Mouse (Mus musculus) heart, adult 2 months (tissue): ENCODE data around the gene Reep1. TPM values are rescaled to one million over a fixed set of nuclear protein-coding genes. Genes with fewer than 3 reads are reported as not detected.

ENCODE experiments used
- DNase-seq, 2 experiments: peaks; one replicate each; pipeline ENCODE4 v3.0.0; 2021
- H3K27ac ChIP-seq: fragments of 200-600 bp; 2 replicates; pipeline ENCODE4 v1.8.1; 2022
- H3K27me3 ChIP-seq: fragments of 200-500 bp; 2 replicates; pipeline ENCODE4 v1.6.1; 2012; ENCODE audit warnings: mild to moderate bottlenecking, low read length, inconsistent platforms, mixed read lengths; ENCODE audit not compliant: control insufficient read depth, insufficient read depth
- H3K36me3 ChIP-seq: fragments of 200-500 bp; 2 replicates; pipeline ENCODE4 v1.6.1; 2012; ENCODE audit warnings: low read length, inconsistent platforms; ENCODE audit not compliant: control insufficient read depth, insufficient read depth
- H3K4me1 ChIP-seq: fragments of 200-500 bp; 2 replicates; pipeline ENCODE4 v1.6.1; 2011; ENCODE audit warnings: low read length; ENCODE audit not compliant: control insufficient read depth, insufficient read depth
- H3K4me3 ChIP-seq: fragments of 200-600 bp; 2 replicates; pipeline ENCODE4 v1.8.1; 2022
- H3K79me2 ChIP-seq: fragments of 200-500 bp; replicated peaks from 2 replicates; pipeline ENCODE4 v1.6.1; 2012; ENCODE audit warnings: mild to moderate bottlenecking, inconsistent platforms, low read length, moderate library complexity, mixed read lengths; ENCODE audit not compliant: control insufficient read depth, insufficient read depth
- H3K9ac ChIP-seq: fragments of 200-500 bp; 2 replicates; pipeline ENCODE4 v1.6.1; 2012; ENCODE audit warnings: low read depth, mild to moderate bottlenecking, control low read depth, inconsistent platforms, low read length, mixed read lengths
- CTCF ChIP-seq: fragments of 200-600 bp; IDR thresholded peaks from 2 replicates; pipeline ENCODE4 v1.8.1; 2022; ENCODE audit warnings: antibody characterized with exemption, mild to moderate bottlenecking, moderate library complexity
- EP300 ChIP-seq: fragments of 200-500 bp; IDR thresholded peaks from 2 replicates; pipeline ENCODE4 v1.6.1; 2011; ENCODE audit warnings: low read depth, low read length, control low read depth; ENCODE audit not compliant: insufficient read depth
- POLR2A ChIP-seq: fragments of 200-500 bp; IDR thresholded peaks from 2 replicates; pipeline ENCODE4 v1.6.1; 2011; ENCODE audit warnings: mild to moderate bottlenecking, low read depth, low read length, control low read depth; ENCODE audit not compliant: insufficient read depth
- WGBS: fragments of 180-500 bp; shearing (Covaris S2); methylation state at CpG from one replicate; pipeline ENCODE4 v1.1.7; 2018; 5-methylcytosine and 5-hydroxymethylcytosine counted together
- intact Hi-C: fragments of 180-260 bp; cut with DNase I; formaldehyde crosslinking; loops from one replicate; pipeline ENCODE4 v1.15.1; 2025
- polyA plus RNA-seq: library from polyadenylated mRNA; depleted of rRNA; stranded (reverse); fragments of >200 nt; gene quantifications from 2 replicates; pipeline ENCODE4 v1.2.3, GENCODE M21; 2012
- total RNA-seq, 2 experiments: library from RNA; stranded (reverse); gene quantifications; 2 replicates each; pipeline ENCODE4 v1.2.3; 2021

The Reep1 gene
- total and polyA plus RNA-seq, 3 experiments: 12.1 to 18.4 (median 16.7) TPM

- Histone ChIP-seq H3K4me1 (no peaks in the 10 kb centered on the region), H3K79me2 (no peaks in the 10 kb centered on the region), H3K4me3 (no peak overlapping the region), H3K9ac (no peak overlapping the region), H3K27me3 (no peaks in the 10 kb centered on the region), H3K27ac (no peak overlapping the region), H3K36me3 (no peaks in the 10 kb centered on the region)
- DNase-seq: no peak
- TF ChIP-seq EP300 (no peak), CTCF (no peak), POLR2A (no peak)
- 58% methylated on average over 3 of the region's 3 CpGs for WGBS
- intact Hi-C loops: no loop called here
Measured at GRCm38 (mm10) chr6:71695599-71695998, 11.8 kb upstream of the Reep1 start.

- Histone ChIP-seq H3K27me3 (no peaks in the 10 kb centered on the region), H3K27ac (no peak overlapping the region), H3K9ac (no peak overlapping the region), H3K79me2 (no peaks in the 10 kb centered on the region), H3K4me3 (no peak overlapping the region), H3K4me1 (no peaks in the 10 kb centered on the region; the same call in 1 of the 2 replicates), H3K36me3 (no peaks in the 10 kb centered on the region)
- WGBS: 91% methylated on average over 12 of the region's 12 CpGs
- TF ChIP-seq EP300 (no peak), CTCF (no peak), POLR2A (no peak)
- DNase-seq: no peak
- intact Hi-C loops: loop anchor here (5.0 kb wide), 2 partner anchors 50 to 75 kb away; partner anchors contain the start of gene Kdm3a
Measured at GRCm38 (mm10) chr6:71706871-71707270, 490 bp upstream of the Reep1 start.

GRCm38 (mm10) chr6:71708528-71708927 lies 1.2 kb downstream of the Reep1 start:
- H3K4me3 ChIP-seq: peak overlapping the region; percentile 55
- no peaks in the 10 kb centered on the region for H3K79me2 ChIP-seq
- TF ChIP-seq POLR2A (no peak), CTCF (no peak), EP300 (no peak)
- H3K4me1 ChIP-seq: no peaks in the 10 kb centered on the region; the same call in 1 of the 2 replicates
- no peak for DNase-seq
- H3K36me3 ChIP-seq: no peaks in the 10 kb centered on the region
- WGBS: 13% methylated on average over 3 of the region's 3 CpGs
- H3K9ac ChIP-seq: peak overlapping the region; percentile 92
- intact Hi-C loops: loop anchor here (5.0 kb wide), 2 partner anchors 49 to 76 kb away; partner anchors contain the start of gene Kdm3a
- peak overlapping the region; percentile 63 for H3K27ac ChIP-seq
- no peaks in the 10 kb centered on the region for H3K27me3 ChIP-seq

- Histone ChIP-seq H3K27me3 (no peaks in the 10 kb centered on the region), H3K36me3 (no peaks in the 10 kb centered on the region), H3K4me1 (no peaks in the 10 kb centered on the region; the same call in 1 of the 2 replicates), H3K79me2 (no peaks in the 10 kb centered on the region), H3K9ac (no peak overlapping the region), H3K27ac (no peak overlapping the region), H3K4me3 (no peak overlapping the region)
- DNase-seq: no peak
- intact Hi-C loops: no loop called here
- TF ChIP-seq EP300 (no peak), CTCF (no peak), POLR2A (no peak)
- WGBS: 53% methylated on average over 3 of the region's 3 CpGs
Measured at GRCm38 (mm10) chr6:71710323-71710722, 3.0 kb downstream of the Reep1 start.

GRCm38 (mm10) chr6:71711201-71711600 lies 3.8 kb downstream of the Reep1 start:
- Histone ChIP-seq H3K4me1 (no peaks in the 10 kb centered on the region; the same call in 1 of the 2 replicates), H3K9ac (no peak overlapping the region), H3K27me3 (no peaks in the 10 kb centered on the region), H3K27ac (no peak overlapping the region), H3K79me2 (no peaks in the 10 kb centered on the region), H3K36me3 (no peaks in the 10 kb centered on the region), H3K4me3 (no peak overlapping the region)
- TF ChIP-seq CTCF (no peak), POLR2A (no peak), EP300 (no peak)
- intact Hi-C loops: no loop called here
- DNase-seq: no peak
- 70% methylated on average over 5 of the region's 5 CpGs for WGBS

- Histone ChIP-seq H3K27ac (no peak overlapping the region), H3K4me1 (no peaks in the 10 kb centered on the region; the same call in 1 of the 2 replicates), H3K9ac (no peak overlapping the region), H3K27me3 (no peaks in the 10 kb centered on the region), H3K36me3 (no peaks in the 10 kb centered on the region), H3K79me2 (no peaks in the 10 kb centered on the region), H3K4me3 (no peak overlapping the region)
- TF ChIP-seq CTCF: no peak
- no peak for TF ChIP-seq EP300
- no peak for TF ChIP-seq POLR2A
- intact Hi-C loops: no loop called here
- 79% methylated on average over 2 of the region's 2 CpGs for WGBS
- no peak for DNase-seq
Measured at GRCm38 (mm10) chr6:71713532-71713931, 6.2 kb downstream of the Reep1 start.
